Mouse (Mus musculus) bone marrow macrophage, adult 2 months (primary cell): ENCODE results near the gene Tmem102. TPM values are rescaled to one million over a fixed set of nuclear protein-coding genes. Genes with fewer than 3 reads are reported as not detected.
A peak's percentile ranks its signal among the peaks of the same experiment; 100 is the strongest.

Experiments
- H3K27ac ChIP-seq: 2 replicates; pipeline ENCODE4 v1.5.1; 2012; ENCODE audit warnings: low read depth, low read length; ENCODE audit not compliant: insufficient read depth
- H3K4me1 ChIP-seq: 2 replicates; pipeline ENCODE4 v1.6.1; 2012; ENCODE audit warnings: low read length; ENCODE audit not compliant: control insufficient read depth, insufficient read depth
- H3K4me3 ChIP-seq: 2 replicates; pipeline ENCODE4 v1.5.1; 2012; ENCODE audit warnings: mild to moderate bottlenecking, low read length, moderate library complexity; ENCODE audit not compliant: insufficient read depth
- CTCF ChIP-seq: IDR thresholded peaks from 2 replicates; pipeline ENCODE4 v1.5.1; 2012; ENCODE audit warnings: low read depth, mild to moderate bottlenecking, low read length, moderate library complexity
- POLR2A ChIP-seq: IDR thresholded peaks from 2 replicates; pipeline ENCODE4 v1.6.1; 2012; ENCODE audit warnings: mild to moderate bottlenecking, low read depth, low read length, borderline replicate concordance
- polyA plus RNA-seq: library from polyadenylated mRNA; stranded (reverse); fragments of >200 nt; gene quantifications from 2 replicates; pipeline ENCODE4 v1.2.4, GENCODE M21; 2012; ENCODE audit not compliant: missing spikeins, insufficient read depth, insufficient read length

Gene Tmem102
- polyA plus RNA-seq, 1 experiment, result not detected

- Histone ChIP-seq H3K27ac (no peak overlapping the region), H3K4me3 (no peak overlapping the region), H3K4me1 (peaks cover 14% of the 10 kb centered on the region)
- TF ChIP-seq POLR2A, result no peak
- TF ChIP-seq CTCF, result no peak
Observed at GRCm38 (mm10) chr11:69774961-69775360, 30.5 kb downstream of the Tmem102 start.

- H3K4me3 ChIP-seq, result no peak overlapping the region
- no peak for TF ChIP-seq POLR2A
- TF ChIP-seq CTCF, result no peak
- peaks cover 16% of the 10 kb centered on the region for H3K4me1 ChIP-seq
- no peak overlapping the region for H3K27ac ChIP-seq
Observed at GRCm38 (mm10) chr11:69767625-69767909, 37.9 kb downstream of the Tmem102 start.

- H3K4me1 ChIP-seq, result peaks cover 16% of the 10 kb centered on the region
- H3K4me3 ChIP-seq, result peak overlapping the region; percentile 81
- TF ChIP-seq POLR2A (no peak), CTCF (no peak)
- H3K27ac ChIP-seq, result no peak overlapping the region
Observed at GRCm38 (mm10) chr11:69766872-69767624, 38.4 kb downstream of the Tmem102 start.

GRCm38 (mm10) chr11:69766126-69766609 lies 39.3 kb downstream of the Tmem102 start:
- Histone ChIP-seq H3K4me1 (peaks cover 21% of the 10 kb centered on the region), H3K27ac (peak overlapping the region; percentile 43), H3K4me3 (peak overlapping the region; percentile 81)
- TF ChIP-seq CTCF (no peak), POLR2A (no peak)

DNA sequence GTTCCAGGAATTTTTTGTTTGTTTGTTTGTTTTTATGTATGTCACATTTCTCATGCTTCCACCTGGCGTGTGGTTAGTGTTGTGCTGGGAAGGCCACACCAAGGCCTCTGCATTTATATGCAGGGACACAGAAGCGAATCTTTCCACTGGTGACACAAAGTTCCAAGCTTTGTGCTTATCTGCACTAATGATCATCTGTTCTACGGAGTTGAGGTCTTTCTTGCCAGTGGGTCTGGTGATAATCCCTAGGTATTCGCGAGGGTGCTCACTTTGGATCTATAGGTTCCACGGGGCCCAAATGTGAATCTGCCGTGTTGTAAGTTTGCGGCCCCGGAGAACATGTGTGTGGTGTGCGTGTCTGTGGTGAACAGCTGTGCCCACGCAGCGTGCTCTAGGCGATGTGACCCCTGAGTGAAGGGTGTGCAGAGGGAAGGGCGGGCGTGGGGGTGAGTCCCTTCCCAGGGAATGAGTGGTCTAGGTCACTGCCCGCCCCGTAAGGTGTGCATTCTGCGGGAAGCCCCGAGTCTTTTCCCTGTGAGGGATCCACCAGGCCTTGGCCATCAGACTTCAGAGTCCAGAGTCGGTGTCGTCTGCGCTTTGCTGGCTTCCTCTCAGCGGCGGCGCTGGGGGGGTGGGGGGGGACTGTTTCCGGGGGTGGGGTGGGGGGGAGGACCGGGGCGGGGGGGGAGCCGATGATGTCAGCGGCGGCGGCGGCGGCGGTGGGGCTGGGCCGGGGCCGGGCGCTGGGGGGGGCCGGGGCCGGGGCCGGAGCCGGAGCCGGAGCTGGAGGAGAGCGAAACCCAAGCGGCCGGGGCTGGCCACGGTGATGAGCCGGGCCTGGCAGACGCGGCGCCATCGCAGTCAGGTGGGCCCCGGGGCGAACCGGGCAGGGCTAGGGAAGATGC lies 40.0 kb downstream of the Tmem102 start, which contains the start of gene Zbtb4:
Gene Zbtb4, plus strand, starts transcription at position 692 of the 905 bp plus-strand sequence.
- Histone ChIP-seq H3K4me3 (peak within 1 kb of the TSS; percentile 81), H3K27ac (peak within 1 kb of the TSS; percentile 43), H3K4me1 (peaks cover 24% of the 10 kb centered on the region)
- TF ChIP-seq POLR2A (no peak), CTCF (no peak)

DNA sequence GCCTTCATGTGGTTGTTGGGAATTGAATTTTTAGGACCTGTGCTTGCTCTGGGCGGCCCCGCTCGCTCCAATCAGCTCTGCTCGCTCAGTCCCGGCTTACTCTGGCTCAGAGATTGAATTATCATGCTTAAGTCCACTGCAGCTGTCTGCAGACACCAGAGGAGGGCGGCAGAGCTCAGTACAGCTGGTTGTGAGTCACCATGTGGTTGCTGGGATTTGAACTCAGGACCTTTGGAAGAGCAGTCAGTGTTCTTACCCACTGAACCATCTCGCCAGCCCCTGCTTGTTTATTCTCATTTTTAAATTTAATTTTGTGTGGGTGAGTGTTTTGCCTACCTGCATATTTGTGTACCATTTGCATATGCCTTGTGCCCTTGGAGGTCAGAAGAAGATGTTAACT lies 41.9 kb downstream of the Tmem102 start:
- no peak for TF ChIP-seq POLR2A
- TF ChIP-seq CTCF, result no peak
- no peak overlapping the region for H3K4me3 ChIP-seq
- H3K4me1 ChIP-seq, result peaks cover 32% of the 10 kb centered on the region
- no peak overlapping the region for H3K27ac ChIP-seq

- TF ChIP-seq POLR2A (no peak), CTCF (no peak)
- Histone ChIP-seq H3K4me1 (peaks cover 23% of the 10 kb centered on the region), H3K4me3 (no peak within 1 kb of the TSS)
Observed at GRCm38 (mm10) chr11:69761868-69762267, 43.6 kb downstream of the Tmem102 start, which contains the start of gene Slc35g3. Gene Slc35g3 (minus strand): TSS chr11:69761968.

GRCm38 (mm10) chr11:69760901-69761200 lies 44.6 kb downstream of the Tmem102 start:
- TF ChIP-seq CTCF (no peak), POLR2A (no peak)
- H3K27ac ChIP-seq, result no peak overlapping the region
- H3K4me3 ChIP-seq, result no peak overlapping the region
- H3K4me1 ChIP-seq, result peaks cover 23% of the 10 kb centered on the region

More at GRCm38 (mm10) chr11:69761868-69762267, 43.6 kb downstream of the Tmem102 start, which contains the start of gene Slc35g3:
- no peak within 1 kb of the TSS for H3K27ac ChIP-seq

- H3K4me1 ChIP-seq, result peaks cover 24% of the 10 kb centered on the region
- H3K27ac ChIP-seq, result no peak overlapping the region
- no peak for TF ChIP-seq POLR2A
- TF ChIP-seq CTCF, result no peak
- H3K4me3 ChIP-seq, result no peak overlapping the region
Observed at GRCm38 (mm10) chr11:69760160-69760900, 45.1 kb downstream of the Tmem102 start.
